Mouse (Mus musculus) heart, adult 2 months (tissue): ENCODE results near the gene Ssbp3. TPM values are rescaled to one million over a fixed set of nuclear protein-coding genes. Genes with fewer than 3 reads are reported as not detected.

ENCODE experiments used
- DNase-seq, 2 experiments: peaks; one replicate each; pipeline ENCODE4 v3.0.0; 2021
- H3K27ac ChIP-seq: fragments of 200-600 bp; 2 replicates; pipeline ENCODE4 v1.8.1; 2022
- H3K27me3 ChIP-seq: fragments of 200-500 bp; 2 replicates; pipeline ENCODE4 v1.6.1; 2012; ENCODE audit warnings: mild to moderate bottlenecking, low read length, inconsistent platforms, mixed read lengths; ENCODE audit not compliant: control insufficient read depth, insufficient read depth
- H3K36me3 ChIP-seq: fragments of 200-500 bp; 2 replicates; pipeline ENCODE4 v1.6.1; 2012; ENCODE audit warnings: low read length, inconsistent platforms; ENCODE audit not compliant: control insufficient read depth, insufficient read depth
- H3K4me1 ChIP-seq: fragments of 200-500 bp; 2 replicates; pipeline ENCODE4 v1.6.1; 2011; ENCODE audit warnings: low read length; ENCODE audit not compliant: control insufficient read depth, insufficient read depth
- H3K4me3 ChIP-seq: fragments of 200-600 bp; 2 replicates; pipeline ENCODE4 v1.8.1; 2022
- H3K79me2 ChIP-seq: fragments of 200-500 bp; replicated peaks from 2 replicates; pipeline ENCODE4 v1.6.1; 2012; ENCODE audit warnings: mild to moderate bottlenecking, inconsistent platforms, low read length, moderate library complexity, mixed read lengths; ENCODE audit not compliant: control insufficient read depth, insufficient read depth
- H3K9ac ChIP-seq: fragments of 200-500 bp; 2 replicates; pipeline ENCODE4 v1.6.1; 2012; ENCODE audit warnings: low read depth, mild to moderate bottlenecking, control low read depth, inconsistent platforms, low read length, mixed read lengths
- CTCF ChIP-seq: fragments of 200-600 bp; IDR thresholded peaks from 2 replicates; pipeline ENCODE4 v1.8.1; 2022; ENCODE audit warnings: antibody characterized with exemption, mild to moderate bottlenecking, moderate library complexity
- EP300 ChIP-seq: fragments of 200-500 bp; IDR thresholded peaks from 2 replicates; pipeline ENCODE4 v1.6.1; 2011; ENCODE audit warnings: low read depth, low read length, control low read depth; ENCODE audit not compliant: insufficient read depth
- POLR2A ChIP-seq: fragments of 200-500 bp; IDR thresholded peaks from 2 replicates; pipeline ENCODE4 v1.6.1; 2011; ENCODE audit warnings: mild to moderate bottlenecking, low read depth, low read length, control low read depth; ENCODE audit not compliant: insufficient read depth
- WGBS: fragments of 180-500 bp; shearing (Covaris S2); methylation state at CpG from one replicate; pipeline ENCODE4 v1.1.7; 2018; 5-methylcytosine and 5-hydroxymethylcytosine counted together
- intact Hi-C: fragments of 180-260 bp; cut with DNase I; formaldehyde crosslinking; loops from one replicate; pipeline ENCODE4 v1.15.1; 2025
- polyA plus RNA-seq: library from polyadenylated mRNA; depleted of rRNA; stranded (reverse); fragments of >200 nt; gene quantifications from 2 replicates; pipeline ENCODE4 v1.2.3, GENCODE M21; 2012
- total RNA-seq, 2 experiments: library from RNA; stranded (reverse); gene quantifications; 2 replicates each; pipeline ENCODE4 v1.2.3; 2021

Gene Ssbp3
- total and polyA plus RNA-seq, 3 experiments: 26.1 to 39.0 (median 37.3) TPM

GRCm38 (mm10) chr4:106922919-106923318 is 12.4 kb downstream of the Ssbp3 start:
- DNase-seq: no peak
- Histone ChIP-seq H3K27ac (no peak overlapping the region), H3K4me1 (peaks cover 5% of the 10 kb centered on the region; the same call in 1 of the 2 replicates), H3K36me3 (peaks cover 3% of the 10 kb centered on the region; the same call in 1 of the 2 replicates), H3K27me3 (no peaks in the 10 kb centered on the region; the same call in 1 of the 2 replicates), H3K9ac (no peak overlapping the region), H3K79me2 (no peaks in the 10 kb centered on the region), H3K4me3 (no peak overlapping the region)
- WGBS: 64% methylated on average over 3 of the region's 3 CpGs
- intact Hi-C loops: no loop called here
- TF ChIP-seq EP300 (no peak), CTCF (no peak)

DNA sequence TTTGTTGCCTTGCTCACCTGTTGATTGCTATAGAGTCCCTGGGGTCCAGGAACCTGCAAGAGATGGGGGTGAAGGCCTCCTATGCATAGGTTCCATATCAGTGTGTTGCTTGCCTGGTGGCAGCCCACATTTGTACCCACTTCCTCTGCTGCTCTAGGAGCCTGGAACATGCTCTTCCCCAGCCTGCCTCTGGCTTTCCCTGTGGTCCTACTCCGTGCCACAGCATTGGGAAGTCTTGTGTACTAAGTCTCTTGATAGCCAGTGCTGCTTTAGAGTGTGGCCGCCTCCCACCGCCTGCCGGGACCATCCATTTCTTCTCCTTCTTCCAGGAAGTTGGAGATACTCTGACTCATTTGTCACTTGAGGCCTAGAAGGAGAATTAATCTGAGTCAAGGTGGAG is 13.7 kb downstream of the Ssbp3 start:
- TF ChIP-seq EP300: no peak
- no peak for TF ChIP-seq CTCF
- TF ChIP-seq POLR2A: no peak
- H3K79me2 ChIP-seq: no peaks in the 10 kb centered on the region
- H3K27ac ChIP-seq: no peak overlapping the region
- DNase-seq: no peak
- H3K9ac ChIP-seq: no peak overlapping the region
- intact Hi-C loops: no loop called here
- WGBS: 68% methylated on average over 4 of the region's 4 CpGs
- no peak overlapping the region for H3K4me3 ChIP-seq
- peaks cover 5% of the 10 kb centered on the region; the same call in 1 of the 2 replicates for H3K4me1 ChIP-seq
- H3K36me3 ChIP-seq: peaks cover 3% of the 10 kb centered on the region; the same call in 1 of the 2 replicates
- no peaks in the 10 kb centered on the region for H3K27me3 ChIP-seq

GRCm38 (mm10) chr4:106924888-106925287 is 14.4 kb downstream of the Ssbp3 start:
- no peak overlapping the region for H3K9ac ChIP-seq
- TF ChIP-seq CTCF: no peak
- no peak for TF ChIP-seq POLR2A
- TF ChIP-seq EP300: no peak
- H3K27me3 ChIP-seq: no peaks in the 10 kb centered on the region
- H3K36me3 ChIP-seq: peaks cover 3% of the 10 kb centered on the region; the same call in 1 of the 2 replicates
- intact Hi-C loops: no loop called here
- no peak for DNase-seq
- no peak overlapping the region for H3K4me3 ChIP-seq
- H3K79me2 ChIP-seq: no peaks in the 10 kb centered on the region; the same call in 1 of the 2 replicates
- 74% methylated on average over 10 of the region's 10 CpGs for WGBS
- H3K27ac ChIP-seq: no peak overlapping the region
- peaks cover 5% of the 10 kb centered on the region; the same call in 1 of the 2 replicates for H3K4me1 ChIP-seq

GRCm38 (mm10) chr4:106926401-106926800 is 15.9 kb downstream of the Ssbp3 start:
- H3K79me2 ChIP-seq: no peaks in the 10 kb centered on the region; the same call in 1 of the 2 replicates
- WGBS: 68% methylated on average over 9 of the region's 9 CpGs
- intact Hi-C loops: no loop called here
- no peaks in the 10 kb centered on the region for H3K27me3 ChIP-seq
- no peak overlapping the region for H3K4me3 ChIP-seq
- peaks cover 5% of the 10 kb centered on the region; the same call in 1 of the 2 replicates for H3K4me1 ChIP-seq
- DNase-seq: no peak
- TF ChIP-seq CTCF: no peak
- TF ChIP-seq EP300: no peak
- no peak for TF ChIP-seq POLR2A
- no peak overlapping the region for H3K9ac ChIP-seq
- H3K36me3 ChIP-seq: peaks cover 3% of the 10 kb centered on the region; the same call in 1 of the 2 replicates
- no peak overlapping the region for H3K27ac ChIP-seq

- H3K4me1 ChIP-seq: peaks cover 4% of the 10 kb centered on the region; the same call in 1 of the 2 replicates
- H3K27me3 ChIP-seq: no peaks in the 10 kb centered on the region
- no peak for TF ChIP-seq CTCF
- TF ChIP-seq EP300: no peak
- no peak for TF ChIP-seq POLR2A
- H3K27ac ChIP-seq: no peak overlapping the region
- H3K36me3 ChIP-seq: peaks cover 3% of the 10 kb centered on the region; the same call in 1 of the 2 replicates
- intact Hi-C loops: no loop called here
- H3K79me2 ChIP-seq: no peaks in the 10 kb centered on the region; the same call in 1 of the 2 replicates
- H3K9ac ChIP-seq: no peak overlapping the region
- no peak overlapping the region for H3K4me3 ChIP-seq
- no peak for DNase-seq
- 98% methylated on average over 6 of the region's 6 CpGs for WGBS
Observed at GRCm38 (mm10) chr4:106927034-106927433, 16.5 kb downstream of the Ssbp3 start.

DNA sequence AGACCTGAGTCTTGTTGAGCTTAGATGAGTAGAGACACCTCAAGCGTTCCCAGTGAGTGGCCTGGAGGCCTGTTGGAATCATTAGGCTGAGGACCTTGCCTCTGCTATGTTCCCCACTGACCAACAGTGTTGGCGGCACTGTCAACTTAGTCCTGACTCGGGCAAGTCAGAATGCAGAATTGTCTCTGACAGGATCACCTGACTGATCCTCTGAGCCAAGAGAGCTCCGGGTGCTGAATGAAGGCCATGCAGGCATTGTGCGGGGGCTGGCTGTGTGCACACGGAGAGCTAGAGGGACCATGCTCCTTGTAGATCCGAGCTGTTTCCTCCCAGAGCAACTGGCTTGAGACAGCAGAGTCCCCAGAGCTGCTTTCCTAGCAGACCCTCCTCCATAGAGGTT is 18.5 kb downstream of the Ssbp3 start:
- intact Hi-C loops: no loop called here
- DNase-seq: no peak
- H3K4me3 ChIP-seq: no peak overlapping the region
- no peaks in the 10 kb centered on the region for H3K27me3 ChIP-seq
- no peaks in the 10 kb centered on the region for H3K36me3 ChIP-seq
- WGBS: 49% methylated on average over 7 of the region's 7 CpGs
- H3K79me2 ChIP-seq: no peaks in the 10 kb centered on the region; the same call in 1 of the 2 replicates
- no peak for TF ChIP-seq POLR2A
- TF ChIP-seq CTCF: no peak
- TF ChIP-seq EP300: no peak
- H3K9ac ChIP-seq: no peak overlapping the region
- H3K27ac ChIP-seq: no peak overlapping the region
- H3K4me1 ChIP-seq: no peaks in the 10 kb centered on the region; the same call in 1 of the 2 replicates
